Mouse (Mus musculus) heart, adult 2 months (tissue): ENCODE measurements around the gene Adssl1. TPM values are rescaled to one million over a fixed set of nuclear protein-coding genes. Genes with fewer than 3 reads are reported as not detected.

Source experiments
- DNase-seq, 2 experiments: peaks; one replicate each; pipeline ENCODE4 v3.0.0; 2021
- H3K27ac ChIP-seq: fragments of 200-600 bp; 2 replicates; pipeline ENCODE4 v1.8.1; 2022
- H3K27me3 ChIP-seq: fragments of 200-500 bp; 2 replicates; pipeline ENCODE4 v1.6.1; 2012; ENCODE audit warnings: mild to moderate bottlenecking, low read length, inconsistent platforms, mixed read lengths; ENCODE audit not compliant: control insufficient read depth, insufficient read depth
- H3K36me3 ChIP-seq: fragments of 200-500 bp; 2 replicates; pipeline ENCODE4 v1.6.1; 2012; ENCODE audit warnings: low read length, inconsistent platforms; ENCODE audit not compliant: control insufficient read depth, insufficient read depth
- H3K4me1 ChIP-seq: fragments of 200-500 bp; 2 replicates; pipeline ENCODE4 v1.6.1; 2011; ENCODE audit warnings: low read length; ENCODE audit not compliant: control insufficient read depth, insufficient read depth
- H3K4me3 ChIP-seq: fragments of 200-600 bp; 2 replicates; pipeline ENCODE4 v1.8.1; 2022
- H3K79me2 ChIP-seq: fragments of 200-500 bp; replicated peaks from 2 replicates; pipeline ENCODE4 v1.6.1; 2012; ENCODE audit warnings: mild to moderate bottlenecking, inconsistent platforms, low read length, moderate library complexity, mixed read lengths; ENCODE audit not compliant: control insufficient read depth, insufficient read depth
- H3K9ac ChIP-seq: fragments of 200-500 bp; 2 replicates; pipeline ENCODE4 v1.6.1; 2012; ENCODE audit warnings: low read depth, mild to moderate bottlenecking, control low read depth, inconsistent platforms, low read length, mixed read lengths
- CTCF ChIP-seq: fragments of 200-600 bp; IDR thresholded peaks from 2 replicates; pipeline ENCODE4 v1.8.1; 2022; ENCODE audit warnings: antibody characterized with exemption, mild to moderate bottlenecking, moderate library complexity
- EP300 ChIP-seq: fragments of 200-500 bp; IDR thresholded peaks from 2 replicates; pipeline ENCODE4 v1.6.1; 2011; ENCODE audit warnings: low read depth, low read length, control low read depth; ENCODE audit not compliant: insufficient read depth
- POLR2A ChIP-seq: fragments of 200-500 bp; IDR thresholded peaks from 2 replicates; pipeline ENCODE4 v1.6.1; 2011; ENCODE audit warnings: mild to moderate bottlenecking, low read depth, low read length, control low read depth; ENCODE audit not compliant: insufficient read depth
- WGBS: fragments of 180-500 bp; shearing (Covaris S2); methylation state at CpG from one replicate; pipeline ENCODE4 v1.1.7; 2018; 5-methylcytosine and 5-hydroxymethylcytosine counted together
- intact Hi-C: fragments of 180-260 bp; cut with DNase I; formaldehyde crosslinking; loops from one replicate; pipeline ENCODE4 v1.15.1; 2025
- polyA plus RNA-seq: library from polyadenylated mRNA; depleted of rRNA; stranded (reverse); fragments of >200 nt; gene quantifications from 2 replicates; pipeline ENCODE4 v1.2.3, GENCODE M21; 2012
- total RNA-seq, 2 experiments: library from RNA; stranded (reverse); gene quantifications; 2 replicates each; pipeline ENCODE4 v1.2.3; 2021

Adssl1 gene
- total and polyA plus RNA-seq, 3 experiments, result 98.2 to 173 (median 150) TPM

DNA sequence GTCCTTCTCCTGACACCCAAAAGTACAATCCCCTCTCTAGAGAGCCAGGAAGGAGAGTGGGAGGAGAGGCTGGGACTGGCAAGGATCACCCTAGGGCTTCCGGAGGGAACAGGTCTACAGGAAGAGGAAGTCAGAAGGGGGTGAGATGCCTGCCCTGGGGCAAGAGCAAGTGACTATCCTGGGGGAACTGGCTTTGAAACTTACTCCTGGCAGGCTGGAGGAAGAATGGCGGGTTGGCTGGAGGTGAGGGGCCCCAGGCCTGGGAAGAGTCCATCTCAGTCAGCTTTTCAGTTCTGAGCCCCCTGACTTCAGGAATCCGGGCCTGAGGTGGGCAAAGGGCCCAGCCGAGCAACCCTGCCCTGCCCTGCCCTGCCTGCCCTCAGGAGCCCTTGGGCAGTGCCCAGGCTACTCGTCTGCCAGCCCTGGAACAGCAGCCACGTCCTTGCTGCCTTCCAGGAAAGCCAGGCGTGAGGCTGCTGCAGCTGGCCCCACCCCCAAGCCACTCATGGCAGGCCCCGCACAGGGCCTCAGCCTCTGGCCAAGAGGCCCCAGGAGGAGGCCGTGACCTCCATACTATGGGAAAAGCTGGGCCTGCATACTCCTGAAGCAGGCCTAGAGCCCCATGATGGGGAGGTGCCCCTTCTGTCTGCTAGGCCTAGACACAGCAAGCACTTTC, 51.0 kb downstream of the Adssl1 start:
- intact Hi-C loops, result no loop called here
- DNase-seq, result peak; percentile 75 to 85
- Histone ChIP-seq H3K36me3 (peaks cover 10% of the 10 kb centered on the region), H3K27me3 (no peaks in the 10 kb centered on the region), H3K9ac (peak overlapping the region; percentile 25), H3K27ac (peak overlapping the region; percentile 96), H3K4me3 (0 out of 2 replicates have a peak overlapping the region, but pooled peaks have one; percentile 5), H3K79me2 (peaks cover 16% of the 10 kb centered on the region), H3K4me1 (peaks cover 58% of the 10 kb centered on the region)
- WGBS, result 10% methylated on average over 9 of the region's 9 CpGs
- TF ChIP-seq POLR2A (no peak), EP300 (peak; percentile 73)

DNA sequence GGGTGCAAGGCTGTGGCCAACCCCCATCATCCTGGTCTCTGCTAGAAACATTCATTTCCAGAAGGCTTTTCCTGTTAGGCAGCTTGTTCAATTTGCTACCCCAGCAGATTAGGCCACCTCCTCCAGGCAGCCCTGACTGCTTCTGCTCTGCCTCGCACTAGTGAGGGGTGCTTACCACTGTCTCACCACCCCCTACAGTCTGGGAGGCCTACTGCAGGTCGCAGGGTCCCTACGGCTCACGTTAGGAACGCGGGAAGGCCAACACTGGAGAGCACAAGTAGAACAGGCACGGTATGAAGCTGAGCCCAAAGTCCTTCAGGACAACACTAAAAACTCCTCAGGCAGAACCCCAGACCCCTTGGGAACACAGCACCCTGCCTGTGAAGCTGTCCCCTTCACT, 52.0 kb downstream of the Adssl1 start:
- 48% methylated on average over 7 of the region's 7 CpGs for WGBS
- H3K4me1 ChIP-seq, result peaks cover 52% of the 10 kb centered on the region
- peaks cover 10% of the 10 kb centered on the region for H3K36me3 ChIP-seq
- no peak overlapping the region for H3K4me3 ChIP-seq
- no peak for TF ChIP-seq POLR2A
- no peak for TF ChIP-seq EP300
- TF ChIP-seq CTCF, result peak; percentile 39
- no peaks in the 10 kb centered on the region for H3K27me3 ChIP-seq
- H3K27ac ChIP-seq, result peak overlapping the region; percentile 96; the same call in 1 of the 2 replicates
- intact Hi-C loops, result no loop called here
- H3K9ac ChIP-seq, result peak overlapping the region; percentile 13; the same call in 1 of the 2 replicates
- peak in 1 of 2 experiments; percentile 29 for DNase-seq
- H3K79me2 ChIP-seq, result peaks cover 12% of the 10 kb centered on the region

DNA sequence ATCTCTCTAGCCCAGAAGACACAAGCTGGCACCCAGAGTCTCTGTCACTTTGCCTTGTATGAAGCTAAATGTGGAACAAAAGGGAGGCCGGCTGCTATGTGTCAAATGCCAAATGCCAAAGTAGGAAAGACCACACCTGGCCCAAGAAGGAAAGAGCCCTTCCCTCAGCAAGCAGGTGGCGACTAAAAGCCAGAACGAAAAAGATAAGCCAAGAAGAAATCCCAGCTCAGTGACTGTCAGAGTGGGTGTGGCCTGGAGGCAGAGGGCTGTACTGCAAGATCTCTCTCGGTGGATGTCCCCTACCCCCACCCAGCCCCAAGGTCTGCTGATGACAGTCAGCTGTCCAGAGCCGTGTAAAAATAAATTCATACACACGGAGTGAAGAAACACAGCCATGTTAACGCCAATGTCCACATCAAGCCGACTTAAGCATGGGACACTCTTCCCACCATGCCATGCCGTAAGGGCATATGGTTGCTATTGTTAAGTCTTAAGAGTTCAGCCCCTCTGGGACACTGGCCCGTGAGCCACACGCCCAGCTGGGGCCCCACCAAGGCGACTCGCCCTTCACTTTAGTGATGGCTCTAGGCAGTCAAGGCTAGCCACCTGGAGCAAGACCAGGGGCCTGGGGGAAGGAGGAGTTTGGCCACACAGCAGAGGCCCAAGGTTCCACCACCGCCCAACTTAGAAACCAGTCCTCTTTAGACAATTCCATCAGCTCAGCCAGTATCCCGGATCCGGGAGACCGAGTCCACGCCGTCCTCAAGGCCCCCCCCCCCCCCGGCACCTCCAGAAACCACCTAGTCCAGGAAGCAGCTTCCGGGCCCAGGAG, 53.1 kb downstream of the Adssl1 start:
- H3K4me3 ChIP-seq, result peak overlapping the region; percentile 69
- intact Hi-C loops, result no loop called here
- H3K36me3 ChIP-seq, result peaks cover 10% of the 10 kb centered on the region
- H3K9ac ChIP-seq, result peak overlapping the region; percentile 99
- peak overlapping the region; percentile 96 for H3K27ac ChIP-seq
- peaks cover 12% of the 10 kb centered on the region for H3K79me2 ChIP-seq
- H3K27me3 ChIP-seq, result no peaks in the 10 kb centered on the region
- 2% methylated on average over 21 of the region's 21 CpGs for WGBS
- TF ChIP-seq EP300, result no peak
- peak; percentile 51 for TF ChIP-seq CTCF
- no peak for TF ChIP-seq POLR2A
- H3K4me1 ChIP-seq, result peaks cover 44% of the 10 kb centered on the region
- DNase-seq, result peak; percentile 62 to 69

DNA sequence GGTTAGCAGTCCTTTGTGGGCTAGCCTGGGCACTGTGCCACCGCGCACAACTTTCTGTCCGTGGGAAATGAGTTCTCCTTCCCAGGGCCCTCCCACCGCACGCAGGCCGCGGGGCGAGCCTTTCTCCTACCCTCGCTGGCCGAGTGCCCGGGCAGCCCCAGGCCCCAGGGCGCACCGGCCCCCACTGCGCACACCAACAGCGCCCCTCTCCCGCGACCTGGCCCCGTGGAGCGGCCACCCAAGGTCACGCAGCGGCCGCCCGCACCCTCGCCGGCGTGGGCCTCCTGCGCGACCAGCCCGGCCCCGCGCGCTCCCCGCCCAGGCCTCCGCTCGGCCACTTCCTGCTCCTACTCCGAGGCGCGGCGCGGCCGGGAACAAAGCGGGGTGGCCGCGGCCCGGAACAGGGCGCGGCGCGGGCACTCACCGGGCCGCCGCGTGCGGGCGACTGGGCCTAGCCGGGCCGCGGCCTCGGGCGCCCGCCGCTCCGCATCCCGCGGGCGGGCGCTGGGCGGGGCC, 53.8 kb downstream of the Adssl1 start:
- DNase-seq, result peak; percentile 74 to 76
- intact Hi-C loops, result loop anchor here (2.0 kb wide), 2 partner anchors 15 to 33 kb away; no protein-coding TSS in a partner anchor
- no peaks in the 10 kb centered on the region for H3K27me3 ChIP-seq
- no peak for TF ChIP-seq CTCF
- TF ChIP-seq POLR2A, result no peak
- no peak for TF ChIP-seq EP300
- peaks cover 37% of the 10 kb centered on the region for H3K4me1 ChIP-seq
- H3K4me3 ChIP-seq, result peak overlapping the region; percentile 69
- H3K36me3 ChIP-seq, result peaks cover 8% of the 10 kb centered on the region
- H3K79me2 ChIP-seq, result peaks cover 12% of the 10 kb centered on the region
- H3K9ac ChIP-seq, result peak overlapping the region; percentile 99
- 5% methylated on average over 68 of the region's 68 CpGs for WGBS
- peak overlapping the region; percentile 96 for H3K27ac ChIP-seq

DNA sequence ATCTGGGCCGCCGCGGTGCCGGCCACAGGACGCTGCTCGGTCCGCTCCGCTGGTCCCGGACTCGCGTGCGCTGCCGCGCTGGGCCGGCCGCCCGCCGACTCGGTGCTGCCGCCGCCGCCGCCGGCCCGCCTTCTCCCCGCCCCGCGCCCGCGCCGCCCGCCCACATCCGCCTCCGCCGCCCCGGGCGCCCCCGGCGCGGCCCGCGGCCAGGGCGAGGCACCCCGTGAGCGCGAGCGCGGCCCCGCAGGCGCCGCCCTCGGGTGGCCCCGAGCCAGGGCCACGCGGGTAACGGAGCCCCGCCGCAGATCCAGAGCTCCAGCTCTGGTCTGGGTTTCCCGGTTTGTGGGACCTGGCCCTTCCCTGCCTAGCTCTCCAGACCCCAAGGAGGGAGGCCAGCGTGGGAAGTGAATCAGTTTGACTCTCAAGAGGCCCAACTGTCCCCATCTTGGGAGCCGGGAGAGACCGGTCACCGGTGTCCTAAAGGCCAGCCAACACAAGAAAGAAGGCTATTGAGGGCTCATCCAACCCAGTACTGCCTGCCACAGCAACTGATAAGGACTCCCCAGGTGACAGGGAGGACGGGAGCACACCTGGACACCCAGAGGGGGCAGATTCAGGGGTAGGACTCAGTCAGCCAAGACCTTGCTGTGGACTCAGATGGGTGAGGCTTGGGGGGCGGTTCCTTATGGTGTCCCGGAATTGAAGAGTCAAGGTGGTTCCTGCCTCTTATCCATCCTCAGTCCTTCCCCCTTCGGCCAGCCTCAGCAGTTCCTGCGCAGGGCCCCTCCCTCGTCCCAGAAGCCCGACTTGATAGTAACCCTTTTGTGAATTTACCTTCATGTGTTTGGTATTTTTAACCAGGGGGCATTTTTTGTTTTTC, 54.5 kb downstream of the Adssl1 start, which contains the start of gene Akt1:
TSS of gene Akt1 (minus strand) at position 753 of the 880 bp plus-strand sequence.
- Histone ChIP-seq H3K4me1 (peaks cover 33% of the 10 kb centered on the region), H3K9ac (peak within 1 kb of the TSS; percentile 99), H3K4me3 (peak within 1 kb of the TSS; percentile 69), H3K27me3 (no peaks in the 10 kb centered on the region), H3K79me2 (peaks cover 9% of the 10 kb centered on the region), H3K27ac (peak within 1 kb of the TSS; percentile 96), H3K36me3 (peaks cover 8% of the 10 kb centered on the region; the same call in 1 of the 2 replicates)
- peak; percentile 86 to 87 for DNase-seq
- TF ChIP-seq EP300 (0 out of 2 replicates have a peak, but pooled peaks have one; percentile 20), CTCF (no peak), POLR2A (peak; percentile 29; the same call in 1 of the 2 replicates)
- intact Hi-C loops, result loop anchor here (2.0 kb wide), 2 partner anchors 16 to 32 kb away; no protein-coding TSS in a partner anchor
- WGBS, result 13% methylated on average over 62 of the region's 70 CpGs
